Mouse (Mus musculus): Measurements from ENCODE around the gene Lrrc3c. TPM values are rescaled to one million over a fixed set of nuclear protein-coding genes. Genes with fewer than 3 reads are reported as not detected.
"Not testable (repeated sequence)": the region's sequence is repeated elsewhere in the genome, so short reads cannot be mapped to it uniquely, and the experiment has no call there.

Lrrc3c gene
- total RNA-seq, 2 experiments from 2014 or later: not detected

DNA sequence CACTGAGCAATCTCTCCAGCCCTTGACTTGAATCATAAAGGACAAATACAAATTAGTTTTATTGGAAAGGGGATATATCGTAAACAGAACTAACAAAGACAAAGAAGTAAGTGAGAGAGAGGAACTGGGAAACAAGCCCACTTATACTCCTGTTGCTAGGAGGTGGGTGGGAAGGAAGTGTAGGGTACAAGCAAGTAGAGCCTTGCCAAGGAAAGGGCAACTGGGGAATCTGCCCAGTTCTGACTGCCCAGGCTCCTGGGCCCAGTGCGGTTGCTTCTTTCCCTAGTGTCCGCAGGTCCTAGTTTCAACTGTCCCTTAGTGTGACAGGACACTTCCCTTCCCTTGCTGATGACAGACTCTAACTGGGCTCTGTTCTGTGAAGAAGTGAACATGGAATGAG is 30.6 kb downstream of the Lrrc3c start:
- DNase-seq: no peak

DNA sequence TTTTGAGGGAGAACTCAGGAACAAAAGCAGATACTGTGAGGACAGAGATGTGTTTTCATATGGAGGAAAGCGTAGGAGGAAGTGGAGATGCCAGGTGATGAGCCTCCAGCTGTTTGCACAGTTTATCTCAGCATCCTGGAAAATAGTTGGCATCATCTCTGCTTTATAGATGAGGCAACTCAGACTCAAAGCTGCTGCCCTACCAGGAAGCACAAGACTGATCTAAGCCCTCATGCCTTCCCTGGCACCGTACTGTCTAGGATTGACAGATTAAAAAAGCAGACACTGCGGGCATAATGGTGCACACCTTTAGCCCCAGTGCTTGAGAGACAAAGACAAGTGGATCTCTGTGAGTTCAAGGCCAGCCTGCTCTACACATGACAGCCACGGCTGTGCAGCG is 32.6 kb downstream of the Lrrc3c start:
- DNase-seq: no peak

DNA sequence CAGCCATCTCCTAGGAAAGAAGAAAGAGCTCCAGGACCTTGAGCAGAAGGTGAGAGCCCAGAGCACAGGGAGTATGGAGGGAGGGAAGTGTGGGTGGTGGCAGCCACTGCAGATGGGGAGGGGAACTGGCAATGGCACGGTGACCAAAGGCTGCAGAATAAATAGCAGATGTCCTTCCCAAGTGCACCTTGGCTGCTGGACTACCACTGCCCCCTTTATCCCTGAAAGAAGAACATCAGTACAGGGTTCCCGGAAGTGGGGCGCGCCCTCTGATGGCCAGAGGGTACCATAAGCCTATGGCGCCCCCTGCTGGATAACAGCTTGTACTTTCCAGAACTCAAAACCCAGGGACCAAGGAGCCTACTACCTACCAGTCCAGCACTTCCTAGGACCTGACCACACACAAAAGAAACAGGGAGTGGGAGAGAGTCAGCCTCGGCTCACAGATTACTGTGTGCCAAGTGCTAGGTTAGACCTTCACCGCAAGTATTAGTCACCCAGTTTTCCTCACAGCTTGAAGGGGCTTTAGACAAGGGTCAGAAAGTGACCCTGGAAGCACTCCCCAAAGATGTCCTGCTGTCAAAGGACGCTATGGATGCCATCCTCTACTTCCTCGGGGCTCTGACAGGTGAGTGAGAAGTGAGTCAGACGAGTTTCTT is 37.4 kb downstream of the Lrrc3c start:
- not testable (repeated sequence) for DNase-seq

DNA sequence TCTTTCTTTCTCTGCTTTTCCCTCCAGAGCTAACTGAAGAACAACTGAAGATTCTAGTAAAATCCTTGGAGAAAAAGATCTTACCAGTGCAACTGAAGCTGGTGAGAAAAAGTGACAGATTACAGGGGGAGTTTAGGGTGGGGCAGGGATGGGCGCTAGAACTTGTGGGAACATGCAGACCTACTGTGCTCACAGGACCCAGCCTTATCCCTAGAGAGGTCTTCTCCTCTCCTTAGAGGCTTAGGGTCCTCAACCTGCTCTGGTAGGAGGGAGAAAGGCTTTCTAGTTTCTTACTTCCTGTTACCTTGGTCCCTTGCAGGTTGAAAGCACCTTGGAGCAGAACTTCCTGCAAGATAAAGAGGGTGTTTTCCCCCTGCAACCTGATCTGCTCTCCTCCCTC is 39.4 kb downstream of the Lrrc3c start:
- DNase-seq: no peak

DNA sequence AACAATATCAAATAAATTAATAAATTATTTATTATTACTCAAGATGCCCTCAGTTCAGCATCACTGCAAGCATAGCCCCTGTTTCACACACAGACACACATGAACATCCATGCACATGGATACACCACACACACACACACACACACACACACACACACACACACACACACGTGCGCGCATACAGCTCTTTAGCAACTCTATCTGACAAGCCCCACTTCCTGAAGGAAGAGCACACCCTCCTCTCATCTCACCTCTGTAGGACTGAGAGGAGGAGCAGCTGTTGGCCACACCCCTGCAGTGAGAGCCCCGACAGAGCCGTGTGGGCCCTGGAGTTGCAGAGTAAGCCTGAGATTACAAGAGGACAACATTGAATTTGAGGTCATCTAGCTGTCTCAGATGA is 42.0 kb downstream of the Lrrc3c start:
- no peak for DNase-seq

DNA sequence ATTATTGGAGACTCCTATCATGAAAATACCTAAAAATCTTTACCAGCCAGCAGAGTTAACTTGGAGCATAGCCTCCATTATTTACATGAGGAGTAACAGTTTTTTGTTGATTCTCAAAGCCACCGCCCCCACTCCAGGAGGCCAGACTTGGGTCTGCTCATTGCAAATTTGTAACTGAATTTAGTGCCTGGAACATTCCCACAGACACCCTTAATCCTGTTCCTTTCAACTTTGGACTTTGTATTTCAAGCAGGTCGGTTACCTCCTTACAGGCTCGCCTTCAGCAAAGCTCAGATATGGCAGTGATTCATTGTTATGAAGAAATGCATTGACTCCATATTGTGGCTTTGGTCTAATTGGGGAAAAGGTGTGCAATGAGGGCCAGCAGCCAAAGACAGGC is 46.7 kb downstream of the Lrrc3c start:
- DNase-seq: no peak

DNA sequence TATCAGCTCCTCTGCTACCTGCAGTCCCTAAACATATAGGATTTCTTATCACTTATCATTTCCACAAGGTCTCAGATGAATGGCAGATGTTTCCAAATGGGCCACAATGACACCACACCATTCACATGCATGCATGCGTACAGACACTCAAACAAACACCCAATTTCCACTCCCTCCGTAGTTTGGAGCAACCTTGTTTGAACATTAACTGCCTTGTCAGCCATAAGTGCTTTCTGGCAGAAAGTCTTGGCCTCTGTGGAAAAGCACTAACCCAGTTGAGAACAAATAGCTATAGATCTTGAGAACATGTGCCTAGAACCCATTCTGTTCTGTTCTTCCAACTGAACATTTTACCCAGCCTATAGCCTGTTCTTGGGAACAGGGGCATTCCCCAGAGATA is 47.9 kb downstream of the Lrrc3c start:
- no peak for DNase-seq

DNA sequence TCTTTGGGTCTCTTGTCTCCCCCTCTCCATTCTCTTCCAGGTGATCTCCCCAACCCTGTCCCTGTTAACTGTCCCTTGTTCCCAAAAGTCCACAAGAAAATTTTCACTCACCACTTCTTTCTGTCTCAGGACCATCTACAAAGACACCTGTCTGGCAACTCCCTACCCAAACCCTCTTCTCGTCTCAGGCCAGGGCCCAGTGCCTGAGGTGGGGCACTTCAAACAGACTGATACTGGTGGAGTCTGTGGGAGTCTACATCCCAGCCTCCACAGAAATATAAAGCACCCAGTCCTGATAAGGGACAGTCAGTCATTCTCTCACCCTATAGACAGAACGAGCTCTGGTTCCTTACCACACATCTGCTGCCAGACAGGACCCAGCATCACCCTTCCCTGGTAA is 48.4 kb downstream of the Lrrc3c start, which contains the start of gene Gsdma2:
TSS of gene Gsdma2 (plus strand) at position 301 of the 400 bp plus-strand sequence.
- DNase-seq: no peak

Other genes starting within 250 kb of the Lrrc3c start
- gene Ppp1r1b, start 249.9 kb upstream of the Lrrc3c start, total RNA-seq (2021): 10 to 100 TPM; 48.8 to 50.8 TPM
- gene Stard3, start 239.9 kb upstream of the Lrrc3c start, total RNA-seq (2021): 10 to 100 TPM; 31.3 to 34.5 TPM
- gene Tcap, start 214.5 kb upstream of the Lrrc3c start, total RNA-seq (2021): 1 to 10 TPM in 1 of 2 experiments, under 1 TPM in 1; 0.83 to 1.4 TPM
- gene Pnmt, start 211.8 kb upstream of the Lrrc3c start, total RNA-seq (2021): not detected
- gene Pgap3, start 197.8 kb upstream of the Lrrc3c start, total RNA-seq (2021): 1 to 10 TPM; 8.3 to 8.4 TPM
- 1 to 10 TPM; 1.6 to 2.1 TPM for gene Erbb2, start 185.8 kb upstream of the Lrrc3c start, total RNA-seq (2021)
- 10 to 100 TPM; 97.9 to 99.2 TPM for gene Mien1, start 159.3 kb upstream of the Lrrc3c start, total RNA-seq (2021)
- 1 to 10 TPM; 1.4 to 2.1 TPM for gene Grb7, start 151.9 kb upstream of the Lrrc3c start, total RNA-seq (2021)
- not detected for gene Ikzf3, start 52.3 kb upstream of the Lrrc3c start, total RNA-seq (2021)
- gene Zpbp2, start 47.2 kb upstream of the Lrrc3c start, total RNA-seq (2021): not detected
- 10 to 100 TPM; 55.7 to 61.4 TPM for gene Ormdl3, start 10.9 kb upstream of the Lrrc3c start, total RNA-seq (2021)
- gene Gm12355, start 27.4 kb downstream of the Lrrc3c start, total RNA-seq (2021): 10 to 100 TPM; 12.8 to 16.2 TPM
- under 1 TPM in 1 of 2 experiments, not detected in 1; 0.25 TPM for gene Gsdma3, start 28.1 kb downstream of the Lrrc3c start, total RNA-seq (2021)
- gene Gsdma2, start 48.5 kb downstream of the Lrrc3c start, total RNA-seq (2021): not detected
- gene Gsdma, start 66.1 kb downstream of the Lrrc3c start, total RNA-seq (2021): not detected
- 100 to 1,000 TPM; 125 to 126 TPM for gene Psmd3, start 84.3 kb downstream of the Lrrc3c start, total RNA-seq (2021)
- gene Csf3, start 103.0 kb downstream of the Lrrc3c start, total RNA-seq (2021): not detected
- gene Med24, start 131.1 kb downstream of the Lrrc3c start, total RNA-seq (2021): 100 to 1,000 TPM; 127 to 140 TPM
- gene Thra, start 142.3 kb downstream of the Lrrc3c start, total RNA-seq (2021): 100 to 1,000 TPM; 956 to 985 TPM
- 10 to 100 TPM; 59.1 to 78.4 TPM for gene Nr1d1, start 177.0 kb downstream of the Lrrc3c start, total RNA-seq (2021)
- 100 to 1,000 TPM; 185 to 187 TPM for gene Msl1, start 197.2 kb downstream of the Lrrc3c start, total RNA-seq (2021)
- 10 to 100 TPM; 52.2 to 61.2 TPM for gene Casc3, start 206.6 kb downstream of the Lrrc3c start, total RNA-seq (2021)
- gene Rapgefl1, start 238.5 kb downstream of the Lrrc3c start, total RNA-seq (2021): 100 to 1,000 TPM; 204 to 218 TPM

All from layer of hippocampus, postnatal 36 days (tissue).